Mouse (Mus musculus) adrenal gland, adult 18-20 months (tissue): ENCODE results near the gene Frmd8. TPM values are rescaled to one million over a fixed set of nuclear protein-coding genes. Genes with fewer than 3 reads are reported as not detected.
"Not testable (repeated sequence)": the region's sequence is repeated elsewhere in the genome, so short reads cannot be mapped to it uniquely, and the experiment has no call there.

Source experiments
- DNase-seq, 2 experiments: peaks; one replicate each; pipeline ENCODE4 v3.0.0; 2021 to 2022; ENCODE audit warnings: low spot score in 2 of 2
- total RNA-seq, 2 experiments: library from RNA; stranded (reverse); gene quantifications; 1 replicate in 1 of 2; 2 replicates in 1 of 2; pipeline ENCODE4 v1.2.3; 2021

Frmd8 gene
- total RNA-seq, 2 experiments from 2014 or later, result 21.1 to 42.8 TPM

DNA sequence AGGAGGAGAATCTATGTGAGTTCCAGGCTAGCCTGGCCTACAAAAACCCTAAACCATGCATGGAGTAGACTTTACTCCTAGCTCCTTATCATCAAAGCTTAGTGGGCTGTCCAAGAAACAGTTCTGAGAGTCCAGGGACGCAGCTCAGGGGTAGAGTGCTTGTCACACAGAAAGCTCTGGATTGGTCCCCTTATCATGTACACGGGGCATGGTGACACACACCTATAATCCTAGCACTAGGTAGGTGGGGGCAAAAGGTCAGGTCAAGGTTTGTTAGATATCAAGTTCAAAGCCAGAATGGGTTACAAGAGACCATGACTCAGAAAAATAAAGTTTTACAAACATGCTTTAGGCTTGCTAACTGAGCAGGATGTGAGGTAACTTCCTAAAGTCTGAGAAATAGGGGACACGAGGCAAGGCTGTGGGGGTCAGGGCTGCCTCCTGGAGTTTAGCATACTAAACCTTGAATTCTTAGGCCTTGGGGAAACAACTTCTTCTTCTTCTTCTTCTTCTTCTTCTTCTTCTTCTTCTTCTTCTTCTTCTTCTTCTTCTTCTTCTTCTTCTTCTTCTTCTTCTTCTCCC, 12.3 kb upstream of the Frmd8 start:
- DNase-seq, result no peak

- no peak for DNase-seq
These were observed 10.8 kb upstream of the Frmd8 start for GRCm38 (mm10) chr19:5885838-5886237.

DNA sequence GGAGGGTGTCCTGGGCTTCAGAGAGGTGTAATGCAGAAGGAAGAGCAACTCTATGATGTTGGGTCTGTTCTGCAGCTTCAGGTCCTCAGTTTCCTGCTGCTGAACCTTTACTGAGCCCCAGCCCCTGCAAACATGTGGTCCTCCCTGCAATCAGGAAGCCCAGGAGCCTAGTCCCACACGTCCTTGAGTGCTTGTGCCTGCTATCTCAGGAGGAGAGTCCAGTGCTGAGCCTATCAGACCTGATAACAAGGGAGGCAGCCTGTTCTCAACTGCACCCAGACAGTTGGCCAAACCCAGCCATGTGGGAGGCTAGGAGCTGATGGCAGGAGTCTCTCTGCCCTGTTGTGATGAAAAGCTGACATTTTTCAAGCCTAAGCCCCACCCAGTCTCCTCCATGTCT, 8.9 kb upstream of the Frmd8 start:
- DNase-seq, result peak in 1 of 2 experiments; percentile 14

DNA sequence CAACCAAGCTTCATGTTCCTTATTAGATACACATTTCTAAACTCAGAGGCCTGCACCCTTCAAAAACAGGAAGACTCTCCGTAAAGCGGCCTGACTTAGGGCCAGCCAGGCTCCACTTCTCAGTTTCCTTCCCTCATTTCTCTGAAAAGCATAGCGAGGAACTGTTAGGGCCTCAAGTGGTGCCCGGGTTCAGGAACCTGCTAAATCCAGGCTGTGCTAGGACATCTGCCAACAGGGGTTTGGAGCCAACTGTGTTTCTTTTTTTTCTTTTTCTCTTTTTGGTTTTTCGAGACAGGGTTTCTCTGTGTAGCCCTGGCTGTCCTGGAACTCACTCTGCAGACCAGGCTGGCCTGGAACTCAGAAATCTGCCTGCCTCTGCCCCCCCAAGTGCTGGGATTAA, 7.0 kb upstream of the Frmd8 start:
- not testable (repeated sequence) for DNase-seq

GRCm38 (mm10) chr19:5881155-5881554, 6.1 kb upstream of the Frmd8 start:
- DNase-seq, result no peak

DNA sequence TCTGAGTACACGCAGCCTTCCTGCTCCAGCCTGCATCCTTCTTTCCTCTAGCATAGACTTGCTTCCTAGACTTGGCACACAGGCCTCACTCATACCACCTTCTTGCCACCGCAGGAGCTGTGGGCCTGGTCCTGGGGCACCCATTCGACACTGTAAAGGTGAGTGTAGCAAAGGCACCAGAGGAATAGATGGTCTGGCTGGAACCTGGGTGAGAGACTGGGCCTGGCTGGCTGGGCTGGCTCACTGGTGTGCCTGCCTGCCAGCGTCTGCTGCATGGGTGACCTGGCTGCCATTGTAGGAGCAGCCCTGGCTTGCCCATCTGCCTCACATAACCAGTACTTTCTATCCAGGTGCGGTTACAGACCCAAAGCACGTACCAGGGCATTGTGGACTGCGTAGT, 4.7 kb upstream of the Frmd8 start:
- DNase-seq, result no peak

DNA sequence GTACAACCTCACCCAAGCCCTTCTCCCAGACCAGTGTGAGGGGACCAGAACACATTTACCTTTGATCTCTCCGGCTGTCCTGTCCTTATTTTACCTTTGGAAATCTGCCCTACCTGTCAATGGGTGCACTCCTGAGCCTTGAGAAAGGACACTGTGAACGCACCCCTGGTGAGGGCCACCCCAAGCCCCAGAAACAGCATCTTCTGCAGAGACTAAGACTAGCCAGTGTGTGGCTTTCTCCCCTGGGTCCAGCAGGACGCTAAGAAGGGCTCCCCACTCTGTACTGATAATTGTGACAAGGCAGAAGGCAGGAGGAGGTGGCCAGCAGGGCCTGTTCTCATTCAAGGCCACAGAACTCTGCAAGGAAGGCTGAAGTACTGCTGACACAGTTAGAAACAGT, 3.8 kb upstream of the Frmd8 start:
- no peak for DNase-seq

DNA sequence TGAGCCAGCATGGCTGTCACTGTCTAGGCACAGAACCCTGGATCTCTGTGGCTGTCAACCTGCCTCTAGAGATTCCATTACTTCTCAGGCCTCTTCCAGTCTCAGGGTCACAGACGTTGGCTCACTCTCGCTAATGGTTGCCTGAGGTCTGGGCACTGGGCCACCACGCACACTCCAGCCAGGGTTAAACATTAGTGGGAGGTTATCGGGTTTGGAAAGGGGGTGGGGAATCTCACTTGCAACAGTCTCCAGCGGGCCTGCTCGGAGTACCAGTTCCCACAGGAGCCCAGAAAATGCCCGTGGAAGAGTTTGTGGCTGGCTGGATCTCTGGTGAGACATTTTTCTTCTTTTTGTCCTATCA, 3.3 kb upstream of the Frmd8 start:
- peak; percentile 53 to 69 for DNase-seq

GRCm38 (mm10) chr19:5877618-5878361, 2.7 kb upstream of the Frmd8 start, which contains the start of gene Slc25a45:
Slc25a45 (plus strand) TSS chr19:5877808.
- peak; percentile 69 to 72 for DNase-seq

- no peak for DNase-seq
These were observed 594 bp downstream of the Frmd8 start for GRCm38 (mm10) chr19:5874391-5874968.

DNA sequence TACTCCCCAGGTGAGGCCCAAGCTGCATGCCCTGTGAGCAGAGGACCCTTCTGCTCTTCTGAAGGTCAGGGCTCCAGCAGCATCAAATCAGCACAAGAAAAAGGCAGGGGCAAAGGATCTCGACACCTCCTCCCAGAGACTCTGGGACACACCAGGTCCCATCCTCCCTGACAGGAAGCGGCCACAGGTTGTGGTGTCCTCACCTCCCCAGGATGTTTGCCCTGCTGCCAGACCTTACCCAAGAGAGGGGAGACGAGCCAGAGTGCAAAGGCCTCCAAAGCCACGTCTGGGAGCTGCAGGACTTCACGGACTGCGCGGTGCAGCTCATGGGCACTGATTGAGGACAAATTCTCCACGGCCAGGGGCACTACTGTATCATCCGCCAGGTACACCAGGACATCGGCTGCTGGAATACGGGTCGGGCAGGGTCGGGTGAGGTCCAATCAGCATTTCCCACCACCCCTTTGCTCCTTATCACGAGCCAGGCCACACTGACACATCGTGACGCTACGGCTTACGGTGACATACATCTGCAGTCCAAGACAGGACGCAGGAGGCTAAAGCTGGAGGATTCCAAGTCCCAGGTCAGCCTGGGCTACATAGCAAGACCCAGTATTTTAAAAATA, 2.0 kb downstream of the Frmd8 start:
- DNase-seq, result no peak

DNA sequence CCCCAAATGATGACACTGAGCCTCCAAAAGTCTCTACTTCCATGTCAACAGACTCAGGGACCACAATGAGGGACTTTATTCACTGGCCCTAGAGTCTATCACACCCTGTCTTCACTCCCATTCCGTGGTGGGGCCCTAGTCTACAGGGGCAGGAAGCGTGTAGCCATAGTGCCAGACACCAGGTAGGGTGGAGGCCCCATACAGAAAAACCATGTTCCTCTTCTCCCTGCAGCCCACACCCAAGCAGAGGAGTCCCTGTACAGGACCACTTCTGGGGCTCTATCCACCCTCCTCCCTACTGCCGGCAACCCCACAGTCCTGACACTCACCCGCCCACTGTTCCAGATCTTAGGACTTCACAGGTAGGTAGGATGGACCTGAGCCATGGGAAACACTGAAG, 2.5 kb downstream of the Frmd8 start:
- DNase-seq, result no peak

DNA sequence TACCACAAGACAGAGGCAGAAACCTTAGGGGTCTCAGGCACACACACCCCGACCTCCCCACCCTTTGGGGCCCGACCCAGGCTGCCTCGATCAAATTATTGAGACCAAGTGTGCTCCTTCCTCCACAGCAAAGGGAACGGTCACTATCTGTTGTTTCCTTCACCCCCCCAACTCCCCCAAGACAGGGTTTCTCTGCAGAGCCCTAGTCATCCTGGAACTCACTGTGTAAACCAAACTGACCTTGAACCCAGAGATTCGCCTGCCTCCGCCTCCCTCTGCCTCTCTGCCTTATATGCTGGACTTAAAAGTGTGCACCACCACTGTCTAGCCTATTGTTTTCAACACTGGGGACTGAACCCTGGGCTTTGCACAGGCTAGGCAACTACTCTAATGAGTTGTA, 3.4 kb downstream of the Frmd8 start:
- DNase-seq, result no peak

DNA sequence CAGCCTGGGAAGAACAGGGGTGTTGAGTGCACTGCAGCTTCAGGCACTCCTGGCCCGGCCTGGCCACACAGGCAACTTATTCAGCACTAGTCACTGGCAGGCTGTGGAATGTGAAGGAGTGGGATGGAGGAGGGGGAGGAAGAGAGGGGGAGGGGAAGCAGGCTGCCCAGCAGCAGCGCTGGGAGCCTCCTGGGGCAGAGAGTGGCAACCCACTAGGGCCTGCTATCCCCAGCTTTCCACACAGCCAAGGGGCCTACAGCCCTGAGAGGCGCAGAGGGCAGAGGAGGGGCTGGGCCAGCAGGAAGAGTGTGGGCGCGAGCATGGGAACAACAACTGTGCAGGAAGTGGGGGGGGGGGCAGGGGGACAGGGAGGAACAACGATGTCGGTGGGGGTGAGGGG, 3.8 kb downstream of the Frmd8 start:
- no peak for DNase-seq

- DNase-seq, result no peak
These were observed 7.0 kb downstream of the Frmd8 start for GRCm38 (mm10) chr19:5868096-5868495.

DNA sequence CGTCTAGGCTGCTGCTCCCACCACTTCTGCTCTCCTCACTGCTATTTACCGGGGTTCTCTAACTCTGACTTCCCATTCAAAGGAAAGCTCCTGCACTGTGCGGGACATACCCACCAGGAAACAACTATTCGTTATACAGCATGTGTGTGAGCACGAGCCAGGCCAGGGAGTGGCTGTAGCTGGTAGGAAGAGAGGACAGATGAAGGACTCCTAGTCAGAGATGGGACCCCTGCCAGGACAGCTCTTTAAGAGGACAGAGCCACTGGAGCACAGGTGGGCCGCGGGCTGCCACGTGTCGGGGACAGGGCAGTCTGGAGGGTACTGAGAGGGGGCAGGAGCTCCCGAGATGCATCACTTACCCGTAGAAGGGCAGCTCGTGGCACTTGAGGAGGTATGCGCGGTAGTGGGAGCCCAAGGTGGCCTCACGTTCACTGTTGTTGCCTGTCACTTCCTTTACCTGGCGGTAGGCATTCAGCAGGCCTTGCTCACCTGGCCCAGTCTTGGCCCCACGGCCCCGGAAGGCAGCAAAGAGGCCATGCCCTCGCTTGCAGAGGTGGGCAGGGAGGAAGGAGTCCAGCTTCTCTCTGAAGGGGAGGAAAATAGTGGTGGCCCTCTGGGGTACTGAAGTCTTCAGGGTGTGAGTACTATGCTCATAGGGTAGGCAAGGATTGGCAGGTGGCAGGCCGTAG, 10.2 kb downstream of the Frmd8 start:
- DNase-seq, result no peak

DNA sequence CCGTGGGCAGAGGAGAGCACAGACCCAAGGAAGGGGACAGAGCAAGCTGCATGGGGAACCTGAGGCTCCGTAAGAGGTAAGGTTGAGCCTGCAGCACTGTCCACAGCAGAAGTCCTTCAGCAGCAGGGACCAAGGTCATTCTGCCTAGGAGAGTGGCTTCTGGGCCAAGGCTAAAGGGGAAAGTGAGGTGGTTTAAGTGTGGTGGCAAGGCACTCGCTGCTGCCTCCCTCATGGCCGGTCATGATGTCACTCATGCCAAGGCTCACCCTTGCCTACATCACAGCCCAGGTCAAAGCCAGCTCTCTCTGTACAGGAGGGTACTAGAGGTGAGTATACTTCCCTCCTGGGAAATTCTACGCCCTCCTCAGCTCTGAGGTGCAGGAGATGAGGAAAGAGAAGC, 11.3 kb downstream of the Frmd8 start:
- no peak for DNase-seq

GRCm38 (mm10) chr19:5862335-5863085, 12.6 kb downstream of the Frmd8 start:
- no peak for DNase-seq

- no peak for DNase-seq
These were observed 18.5 kb downstream of the Frmd8 start for GRCm38 (mm10) chr19:5856604-5857003.

DNA sequence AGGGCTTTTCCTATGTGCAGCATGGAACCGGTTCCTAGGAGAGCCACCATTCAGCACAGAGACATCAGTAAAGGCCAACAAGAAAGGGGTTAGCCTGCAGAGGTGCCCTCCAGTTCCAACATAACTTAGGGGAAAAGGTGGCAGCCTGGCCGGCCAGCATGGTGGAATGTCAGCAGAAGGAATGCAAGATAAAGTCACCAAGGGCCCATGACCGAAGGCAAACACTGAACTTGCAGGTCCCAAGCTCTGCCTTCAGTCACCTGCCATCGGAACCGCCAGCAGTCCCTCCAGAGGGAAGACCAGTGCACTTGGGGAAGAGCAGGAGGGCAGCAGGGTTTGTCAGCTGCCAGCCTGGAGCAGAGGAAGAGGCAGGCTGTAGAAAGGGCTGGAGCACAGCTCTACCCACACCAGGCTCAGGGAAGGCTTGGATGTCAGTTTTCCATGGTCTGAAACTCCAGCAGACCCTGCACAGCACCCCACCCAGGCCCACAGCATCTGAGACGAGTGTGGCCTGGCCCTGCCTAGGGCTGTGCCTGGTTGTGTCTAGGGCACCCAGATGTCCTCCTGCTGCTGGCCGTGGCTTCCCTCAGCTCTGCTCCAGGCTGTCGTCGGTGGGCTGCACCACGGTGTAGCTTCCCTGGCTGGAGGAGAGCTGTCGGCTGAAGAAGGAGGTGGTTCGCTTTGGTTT, 22.9 kb downstream of the Frmd8 start:
- no peak for DNase-seq
